Mouse (Mus musculus) kidney, postnatal 10 days (tissue): ENCODE results near the gene Adamts20.

Experiments
- DNase-seq: peaks from one replicate; pipeline ENCODE4 v3.0.0; 2021; ENCODE audit warnings: mixed read lengths

Gene Adamts20

DNA sequence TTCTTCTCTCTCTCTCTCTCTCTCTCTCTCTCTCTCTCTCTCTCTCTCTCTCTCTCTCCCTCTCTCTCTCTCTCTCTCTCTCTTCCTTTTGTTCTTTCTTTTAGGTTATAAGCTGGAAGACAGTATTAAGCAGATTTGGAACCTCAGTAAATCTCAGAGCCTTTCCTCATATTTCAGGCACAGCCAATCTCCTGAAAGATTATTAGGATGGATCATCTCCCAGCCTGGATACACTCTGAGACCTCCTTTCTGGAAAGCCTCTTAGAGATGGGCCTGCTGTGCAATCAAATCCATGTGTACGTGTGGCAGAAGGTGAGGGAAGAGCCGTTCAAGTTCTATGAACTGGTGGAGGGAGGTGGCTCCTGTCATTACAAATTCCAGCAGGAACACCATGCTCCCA, 220.9 kb downstream of the Adamts20 start:
- no peak for DNase-seq

DNA sequence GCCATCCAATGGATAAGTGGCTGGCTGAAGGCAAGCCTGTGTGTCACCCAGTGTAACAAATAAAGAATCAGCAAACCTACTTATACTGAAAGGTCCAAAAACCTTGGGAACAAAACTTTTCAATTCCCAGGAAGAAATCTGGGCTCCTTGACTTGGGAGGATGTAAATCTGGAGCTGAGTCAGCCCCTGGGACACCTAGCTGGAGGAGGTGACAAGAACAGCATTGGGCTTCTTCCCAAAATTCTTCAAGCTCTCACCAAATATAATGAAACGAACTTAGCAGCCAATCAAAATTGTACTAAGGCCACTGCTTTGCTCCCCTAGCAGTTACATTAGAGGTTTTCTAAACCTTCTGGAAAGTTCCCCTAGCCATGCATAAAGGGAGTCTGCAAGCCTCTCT, 223.1 kb downstream of the Adamts20 start:
- DNase-seq = no peak

DNA sequence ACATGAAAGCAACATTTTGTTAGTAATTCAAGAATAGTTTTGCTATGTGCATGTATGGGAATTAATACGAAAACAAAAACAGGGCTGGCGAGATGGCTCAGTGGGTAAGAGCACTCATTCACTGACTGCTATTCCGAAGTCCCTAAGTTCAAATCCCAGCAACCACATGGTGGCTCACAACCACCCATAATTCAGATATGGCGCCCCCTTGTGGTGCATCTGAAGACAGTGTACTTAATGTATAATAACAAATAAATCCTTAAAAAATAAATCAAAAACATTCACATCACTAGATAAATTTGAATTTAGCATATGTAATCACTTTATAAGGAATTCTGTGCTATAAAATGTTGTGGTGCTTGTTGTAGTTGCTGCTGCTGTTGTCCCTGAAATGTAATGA, 225.6 kb downstream of the Adamts20 start:
- peak; percentile 37 for DNase-seq

DNA sequence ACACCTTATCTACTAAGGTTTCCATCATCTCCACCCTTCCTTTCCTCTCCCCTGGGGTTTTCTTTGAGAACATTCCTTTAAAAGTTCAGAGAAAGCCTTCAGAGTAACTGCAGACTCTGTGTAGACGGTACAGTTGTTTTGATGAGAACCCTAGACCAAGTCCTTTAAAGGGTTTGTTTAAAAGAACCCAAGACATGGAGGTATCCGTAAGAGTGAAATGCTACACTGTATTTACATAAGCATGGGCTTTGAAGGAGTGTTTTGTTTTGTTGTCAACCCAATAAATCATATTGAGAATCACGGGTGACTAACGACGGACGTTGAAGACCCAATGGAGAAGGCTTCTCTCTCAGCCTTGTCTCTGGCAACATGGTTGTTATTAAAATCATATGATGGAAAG, 226.1 kb downstream of the Adamts20 start:
- DNase-seq = no peak

DNA sequence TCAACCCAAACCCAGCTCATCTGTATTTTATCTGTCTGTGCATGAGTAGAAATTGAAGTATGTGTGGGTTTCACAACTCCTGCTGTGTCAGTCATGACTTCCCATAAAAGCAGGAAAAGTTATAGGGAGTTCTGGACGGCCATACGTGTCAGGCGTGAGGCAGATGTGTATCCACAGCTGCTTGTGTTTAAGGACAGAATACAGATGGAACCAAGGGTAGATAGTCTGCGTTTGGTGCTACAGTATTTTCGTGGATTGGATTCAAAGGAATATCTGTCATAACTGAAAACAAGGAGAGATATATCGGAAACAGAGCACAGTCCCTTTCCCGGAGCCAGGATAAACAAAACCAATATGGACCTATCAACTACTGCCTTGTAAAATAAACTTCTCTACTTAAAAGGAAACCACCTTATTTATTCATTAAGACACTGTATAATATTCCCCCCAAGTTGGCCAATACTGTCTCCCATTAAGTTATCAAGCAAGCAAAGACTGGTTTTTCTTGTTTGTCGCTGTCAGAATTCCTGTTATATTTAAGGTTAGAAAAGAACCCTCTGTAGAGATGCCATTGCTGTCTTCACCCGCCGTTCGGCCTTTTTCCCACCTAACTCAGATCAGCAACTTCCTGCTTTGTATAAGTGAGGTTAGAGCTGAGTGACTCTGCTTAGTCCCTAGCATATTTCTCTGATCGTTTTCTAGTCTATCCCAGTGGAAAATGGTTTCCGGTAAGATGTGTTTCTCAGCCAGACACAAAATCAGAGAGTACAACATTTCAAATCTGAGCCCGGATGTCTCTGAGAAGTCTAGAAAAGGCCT, 227.0 kb downstream of the Adamts20 start:
- DNase-seq = no peak

DNA sequence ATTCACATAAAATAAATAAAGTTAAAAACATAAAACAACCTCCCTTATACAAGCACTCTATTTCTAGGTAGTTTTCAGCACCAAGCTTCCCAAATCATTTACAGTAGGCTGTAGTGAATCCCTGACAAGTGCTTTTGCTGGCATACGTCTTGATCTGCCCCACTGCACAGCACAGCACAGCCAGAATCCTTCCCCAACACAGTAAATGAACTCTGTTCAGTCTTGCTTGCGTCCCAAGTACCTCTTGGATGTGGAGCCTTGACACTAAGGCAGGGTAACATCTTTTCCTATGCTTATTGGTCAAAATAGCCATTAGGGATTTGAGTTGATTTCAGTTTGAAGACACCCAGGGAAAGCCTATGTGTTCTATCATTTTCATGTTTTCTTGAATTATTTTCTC, 228.5 kb downstream of the Adamts20 start:
- peak; percentile 31 for DNase-seq

DNA sequence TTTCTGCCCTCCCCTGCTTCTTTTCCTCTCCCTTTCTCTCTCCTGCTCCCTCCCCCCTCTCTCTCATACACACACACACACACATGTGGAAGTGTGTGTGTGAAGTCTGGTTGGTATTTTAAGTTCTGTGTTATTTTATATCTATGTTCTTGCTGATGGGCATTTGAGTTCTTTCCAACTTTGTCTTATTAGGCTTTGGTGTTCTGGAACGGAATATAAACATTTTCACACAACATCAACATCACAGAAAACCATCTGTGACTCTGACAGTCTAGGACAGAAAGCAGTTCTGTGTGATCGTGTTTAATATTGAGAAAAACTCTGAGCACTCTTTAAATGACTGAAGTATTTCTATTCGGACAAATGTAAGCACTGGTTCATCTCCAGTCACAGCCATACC, 229.1 kb downstream of the Adamts20 start:
- no peak for DNase-seq

DNA sequence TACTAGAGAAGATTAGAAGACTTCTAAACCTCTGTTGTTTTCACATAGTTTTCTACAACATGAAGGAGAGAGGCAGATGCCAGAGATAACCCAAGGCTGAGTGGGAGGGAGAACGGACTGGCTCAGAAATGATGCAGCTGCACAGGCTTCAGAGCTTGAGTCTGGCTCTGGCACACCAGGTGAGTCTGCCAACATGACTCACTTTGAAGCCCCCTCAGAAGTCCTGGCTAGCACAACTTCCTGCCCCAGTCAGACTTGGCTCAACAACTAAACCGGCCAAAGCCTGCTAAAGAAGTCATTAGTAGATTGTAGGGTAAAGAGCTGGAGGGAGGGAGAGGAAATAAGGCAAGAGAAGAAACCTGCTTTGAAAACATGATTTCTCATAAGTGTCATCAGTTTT, 230.0 kb downstream of the Adamts20 start:
- no peak for DNase-seq

DNA sequence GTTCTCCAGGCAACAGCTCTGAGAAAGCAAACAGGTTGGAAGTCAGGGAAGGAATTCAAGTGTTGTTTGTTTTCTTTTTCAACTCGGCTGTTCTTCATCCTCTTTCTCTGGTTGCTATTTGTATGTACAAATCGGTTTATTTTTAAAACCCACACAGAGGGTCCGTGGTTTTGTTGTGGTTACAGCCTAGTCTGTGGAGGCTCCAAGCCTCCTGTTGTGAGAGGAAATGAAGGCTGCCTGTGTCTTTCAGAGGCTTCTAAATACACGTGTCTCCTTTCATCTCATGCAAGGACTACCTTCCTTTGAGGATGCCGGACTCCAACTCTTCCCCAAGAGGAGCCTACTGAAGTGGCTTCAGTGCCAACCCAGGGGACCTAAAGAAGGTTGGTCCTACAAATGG, 234.0 kb downstream of the Adamts20 start:
- DNase-seq = no peak

DNA sequence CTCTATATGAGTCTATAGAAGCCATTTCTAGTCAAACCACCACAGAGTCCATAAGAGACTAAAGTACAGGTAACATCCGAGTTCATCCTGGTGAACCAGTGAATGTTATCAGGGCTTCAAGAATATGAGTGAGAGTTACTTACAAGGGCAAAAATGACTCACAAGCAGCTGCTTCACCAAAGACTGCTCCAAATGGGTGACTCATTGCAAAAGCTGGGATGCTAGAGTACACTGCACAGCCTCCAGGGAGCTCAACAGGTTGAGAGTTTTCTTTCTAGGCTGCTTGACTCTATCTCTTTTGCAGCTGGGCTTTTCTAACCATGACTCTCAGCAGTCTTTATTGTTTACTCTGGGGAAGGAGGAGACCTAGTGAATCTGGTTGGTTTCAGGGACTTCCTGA, 237.8 kb downstream of the Adamts20 start:
- DNase-seq = no peak

DNA sequence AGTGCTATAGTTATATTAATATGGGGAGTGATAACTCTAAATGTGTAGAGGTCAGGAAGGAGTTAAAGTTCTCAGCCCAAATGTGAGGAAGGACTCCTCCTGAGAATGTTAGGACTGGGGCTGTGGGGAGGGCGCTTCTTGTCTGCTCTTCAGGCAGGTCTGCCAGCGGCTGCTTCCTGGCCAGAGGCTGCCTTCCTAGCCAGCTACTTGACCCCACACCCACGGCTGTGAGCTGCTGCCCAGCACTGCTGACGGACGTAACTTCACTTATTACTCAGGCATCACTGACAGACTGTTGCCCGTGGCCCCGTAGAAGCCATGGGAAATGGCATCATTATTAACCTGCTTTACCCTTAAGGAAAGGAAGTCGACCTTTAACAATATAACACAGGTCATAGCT, 242.1 kb downstream of the Adamts20 start:
- DNase-seq = no peak

DNA sequence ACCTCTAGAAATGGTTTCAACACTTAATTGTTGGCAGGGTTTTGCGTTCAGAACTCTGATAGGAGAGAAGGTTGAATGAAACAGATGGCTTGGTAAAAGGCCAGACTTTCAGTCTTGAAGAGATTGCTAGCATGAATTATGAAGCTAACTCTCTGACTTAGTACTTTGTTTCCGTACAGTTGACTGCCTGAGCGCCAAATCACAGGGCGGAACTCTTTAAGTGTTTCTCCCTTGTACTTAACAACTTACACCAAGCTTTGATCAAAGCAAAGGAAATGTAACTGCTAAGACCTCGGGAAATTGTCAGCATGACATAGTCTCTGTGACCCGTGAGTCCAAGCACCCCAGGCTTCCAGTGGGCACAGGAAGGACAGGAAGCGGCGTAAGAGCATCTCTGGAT, 244.5 kb downstream of the Adamts20 start:
- DNase-seq = peak; percentile 28
